Mouse (Mus musculus) brown adipose tissue, adult 24 weeks (tissue): Measurements from ENCODE around the gene Lime1. TPM values are rescaled to one million over a fixed set of nuclear protein-coding genes. Genes with fewer than 3 reads are reported as not detected.

Source experiments
- H3K27ac ChIP-seq: fragments of 200-500 bp; replicated peaks from 2 replicates; pipeline ENCODE4 v1.5.1; 2012; ENCODE audit warnings: low read depth, mild to moderate bottlenecking, low read length
- H3K4me1 ChIP-seq: fragments of 200-500 bp; 2 replicates; pipeline ENCODE4 v1.6.1; 2012; ENCODE audit warnings: low read length, mixed read lengths; ENCODE audit not compliant: control insufficient read depth, insufficient read depth, insufficient read length
- H3K4me3 ChIP-seq: fragments of 200-500 bp; 2 replicates; pipeline ENCODE4 v1.5.1; 2012; ENCODE audit warnings: low read depth, mild to moderate bottlenecking, low read length, moderate library complexity; ENCODE audit not compliant: insufficient read depth
- polyA plus RNA-seq: library from polyadenylated mRNA; stranded (reverse); fragments of >200 nt; gene quantifications from 2 replicates; pipeline ENCODE4 v1.2.4, GENCODE M21; 2012; ENCODE audit not compliant: missing spikeins, insufficient read depth, insufficient read length

The Lime1 gene
- 3.0 and 6.1 TPM in 2 replicates for polyA plus RNA-seq

DNA sequence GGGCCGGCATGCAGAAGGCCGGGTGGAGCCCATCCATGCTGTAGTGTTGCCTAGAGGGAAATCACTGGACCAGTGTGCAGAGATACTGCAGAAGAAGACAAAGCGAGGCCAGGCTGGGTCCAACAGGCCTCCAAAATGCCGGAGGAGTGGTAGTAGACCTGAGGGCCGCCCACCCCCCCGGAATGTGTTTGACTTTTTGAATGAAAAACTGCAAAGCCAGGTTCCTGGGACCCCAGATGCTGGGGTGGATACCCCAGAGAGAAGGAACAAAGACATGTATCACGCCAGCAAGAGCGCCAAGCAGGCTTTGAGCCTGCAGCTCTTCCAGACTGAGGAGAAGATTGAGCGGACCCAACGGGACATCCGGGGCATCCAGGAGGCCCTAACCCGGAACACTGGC lies at the start of gene Lime1:
Lime1 (plus strand) TSS at position 301 of the 400 bp plus-strand sequence.
- Histone ChIP-seq H3K4me1 (no peaks in the 10 kb centered on the region; the same call in 1 of the 2 replicates), H3K27ac (no peak within 1 kb of the TSS), H3K4me3 (no peak within 1 kb of the TSS)

GRCm38 (mm10) chr2:181332542-181332941 lies 47.3 kb upstream of the Lime1 start:
- no peak overlapping the region for H3K27ac ChIP-seq
- no peak overlapping the region for H3K4me3 ChIP-seq
- no peaks in the 10 kb centered on the region for H3K4me1 ChIP-seq

- H3K4me3 ChIP-seq = no peak overlapping the region
- no peaks in the 10 kb centered on the region for H3K4me1 ChIP-seq
- H3K27ac ChIP-seq = no peak overlapping the region
Observed at GRCm38 (mm10) chr2:181334023-181334422, 45.9 kb upstream of the Lime1 start.

GRCm38 (mm10) chr2:181340426-181340825 lies 39.5 kb upstream of the Lime1 start:
- Histone ChIP-seq H3K27ac (no peak overlapping the region), H3K4me3 (no peak overlapping the region), H3K4me1 (no peaks in the 10 kb centered on the region)

GRCm38 (mm10) chr2:181342766-181343165 lies 37.1 kb upstream of the Lime1 start:
- Histone ChIP-seq H3K4me1 (no peaks in the 10 kb centered on the region), H3K27ac (no peak overlapping the region), H3K4me3 (no peak overlapping the region)

DNA sequence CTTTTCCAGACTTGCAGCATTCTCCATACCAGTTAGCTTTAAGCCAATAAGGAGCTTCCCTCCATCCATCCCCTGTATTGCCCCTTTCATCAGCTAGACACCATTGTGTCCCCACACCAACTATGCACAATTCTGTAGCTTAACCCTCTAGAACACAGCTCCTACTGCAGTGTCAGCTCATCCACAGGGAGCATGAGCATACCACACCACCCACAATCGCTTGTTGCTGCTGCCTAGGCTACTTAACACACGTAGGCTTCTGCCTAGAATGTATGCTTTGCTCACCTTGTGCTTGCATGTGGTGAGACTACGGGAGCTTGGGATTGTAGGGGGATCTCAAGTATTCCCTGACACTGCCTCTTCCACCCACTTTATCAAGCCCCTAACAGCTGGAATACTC lies 23.1 kb upstream of the Lime1 start:
- Histone ChIP-seq H3K27ac (no peak overlapping the region), H3K4me1 (no peaks in the 10 kb centered on the region), H3K4me3 (no peak overlapping the region)

GRCm38 (mm10) chr2:181363946-181364345 lies 15.9 kb upstream of the Lime1 start:
- no peak overlapping the region for H3K27ac ChIP-seq
- H3K4me1 ChIP-seq = peaks cover 8% of the 10 kb centered on the region
- H3K4me3 ChIP-seq = peak overlapping the region; percentile 86

GRCm38 (mm10) chr2:181364487-181364859 lies 15.4 kb upstream of the Lime1 start:
- peak overlapping the region; percentile 86 for H3K4me3 ChIP-seq
- peaks cover 8% of the 10 kb centered on the region for H3K4me1 ChIP-seq
- H3K27ac ChIP-seq = peak overlapping the region; percentile 87

DNA sequence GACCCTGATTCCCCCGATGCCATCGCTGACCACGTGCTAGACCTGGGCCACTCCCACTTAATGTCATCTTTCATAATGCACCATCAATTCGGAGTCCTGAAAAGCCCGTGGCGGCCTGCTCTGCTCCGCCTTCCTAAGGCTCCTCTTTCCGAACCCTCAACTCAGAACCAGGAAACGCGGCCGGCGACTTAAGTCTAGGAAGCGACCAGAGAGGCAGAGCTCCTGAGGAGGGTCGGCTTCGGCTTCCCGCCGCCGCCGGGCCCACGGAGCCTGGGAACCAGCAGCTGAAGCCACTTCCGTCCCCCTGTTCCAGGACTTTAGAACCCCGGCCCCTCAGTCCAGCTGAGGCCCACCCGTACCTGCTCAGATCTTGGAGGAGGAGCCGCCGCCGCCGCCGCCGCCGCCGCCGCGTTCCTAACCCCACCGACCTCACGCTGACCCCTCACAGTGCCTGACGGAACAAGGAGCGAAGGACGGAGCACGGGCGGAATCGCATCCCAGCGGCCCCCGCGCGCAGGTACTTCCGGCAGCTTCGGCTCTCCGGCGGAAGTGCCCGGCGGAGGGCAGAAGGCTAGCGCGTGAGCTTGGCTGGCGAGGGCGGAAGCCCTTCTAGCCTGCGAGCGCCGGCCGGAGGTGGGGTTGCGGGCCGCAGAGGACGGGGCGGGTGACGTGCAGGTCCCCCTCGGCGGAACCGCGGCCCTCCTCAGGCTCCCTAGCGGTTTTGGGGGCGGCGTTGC lies 14.8 kb upstream of the Lime1 start, which contains the start of the genes Zgpat and Arfrp1:
Zgpat (plus strand) TSS at position 69 of the 737 bp plus-strand sequence.
Arfrp1 (minus strand) TSS at position 545 of the 737 bp plus-strand sequence.
- H3K27ac ChIP-seq = peak within 1 kb of the TSS; percentile 87
- peak within 1 kb of the TSS; percentile 86 for H3K4me3 ChIP-seq
- peaks cover 8% of the 10 kb centered on the region for H3K4me1 ChIP-seq

- H3K4me1 ChIP-seq = peaks cover 8% of the 10 kb centered on the region
- H3K4me3 ChIP-seq = peak overlapping the region; percentile 86
- peak overlapping the region; percentile 83 for H3K27ac ChIP-seq
Observed at GRCm38 (mm10) chr2:181365655-181366075, 14.2 kb upstream of the Lime1 start.

DNA sequence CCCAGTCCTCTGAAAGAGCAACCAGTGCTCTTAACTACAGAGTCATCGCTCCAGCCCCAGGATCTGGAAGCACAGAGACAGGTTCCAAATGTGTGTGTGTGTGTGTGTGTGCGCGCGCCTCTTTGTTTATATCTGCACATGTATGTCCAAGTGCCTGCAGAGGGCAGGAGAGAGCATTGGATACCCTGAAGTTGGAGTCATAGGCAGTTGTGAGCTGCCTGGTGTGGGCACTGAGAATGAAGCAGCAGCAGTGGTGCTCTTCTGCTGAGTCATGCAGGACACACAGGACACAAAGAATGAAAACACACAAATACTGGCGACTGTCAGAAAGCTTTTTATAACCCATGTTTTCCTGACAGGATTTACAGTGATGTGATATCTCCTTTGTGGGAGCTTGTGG lies 9.9 kb upstream of the Lime1 start:
- H3K27ac ChIP-seq = no peak overlapping the region
- H3K4me1 ChIP-seq = peaks cover 10% of the 10 kb centered on the region
- no peak overlapping the region for H3K4me3 ChIP-seq

- Histone ChIP-seq H3K27ac (no peak overlapping the region), H3K4me3 (no peak overlapping the region), H3K4me1 (peaks cover 2% of the 10 kb centered on the region; the same call in 1 of the 2 replicates)
Observed at GRCm38 (mm10) chr2:181375787-181376186, 4.1 kb upstream of the Lime1 start.

DNA sequence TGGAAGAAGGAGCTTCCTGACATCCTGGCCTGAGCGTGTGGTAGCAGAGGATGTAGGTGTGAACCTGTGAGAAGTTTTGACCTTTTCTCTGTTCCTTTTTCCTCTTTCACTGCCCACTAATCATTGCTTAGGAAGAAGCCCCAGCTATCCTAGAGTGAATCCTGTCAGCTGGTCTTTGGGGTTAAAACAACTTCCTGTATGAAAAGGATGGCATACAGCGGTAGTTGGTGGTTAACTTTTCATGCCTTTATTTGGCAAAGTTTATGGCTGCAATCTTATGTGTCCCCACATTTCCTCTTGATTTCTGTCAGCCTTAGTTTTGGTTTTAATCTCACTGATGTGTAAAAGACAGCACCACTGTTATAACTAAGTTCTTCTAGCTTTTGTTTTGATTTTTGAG lies 2.6 kb upstream of the Lime1 start:
- H3K27ac ChIP-seq = no peak overlapping the region
- no peak overlapping the region for H3K4me3 ChIP-seq
- H3K4me1 ChIP-seq = peaks cover 2% of the 10 kb centered on the region; the same call in 1 of the 2 replicates

GRCm38 (mm10) chr2:181378701-181379100 lies 1.2 kb upstream of the Lime1 start:
- H3K4me1 ChIP-seq = peaks cover 2% of the 10 kb centered on the region; the same call in 1 of the 2 replicates
- H3K27ac ChIP-seq = no peak overlapping the region
- H3K4me3 ChIP-seq = no peak overlapping the region

DNA sequence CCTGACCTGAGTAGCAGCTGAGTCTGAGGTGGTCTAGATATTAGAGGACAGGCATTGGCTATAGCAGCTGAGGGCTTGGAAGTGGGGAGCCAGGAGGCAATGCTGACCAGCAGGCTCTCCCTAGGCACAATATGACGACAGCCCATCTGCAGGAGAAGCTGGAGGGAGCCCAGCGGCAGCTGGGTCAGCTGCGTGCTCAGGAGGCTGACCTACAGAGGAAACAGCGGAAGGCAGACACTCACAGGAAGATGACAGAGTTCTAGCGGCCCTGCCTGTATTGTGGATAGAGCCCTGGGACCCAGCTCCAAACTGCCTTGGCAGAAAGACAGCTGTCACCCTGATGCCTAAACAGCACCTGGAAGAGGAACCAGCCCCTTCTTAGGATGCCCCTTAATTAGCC lies 373 bp downstream of the Lime1 start:
- H3K27ac ChIP-seq = no peak overlapping the region

DNA sequence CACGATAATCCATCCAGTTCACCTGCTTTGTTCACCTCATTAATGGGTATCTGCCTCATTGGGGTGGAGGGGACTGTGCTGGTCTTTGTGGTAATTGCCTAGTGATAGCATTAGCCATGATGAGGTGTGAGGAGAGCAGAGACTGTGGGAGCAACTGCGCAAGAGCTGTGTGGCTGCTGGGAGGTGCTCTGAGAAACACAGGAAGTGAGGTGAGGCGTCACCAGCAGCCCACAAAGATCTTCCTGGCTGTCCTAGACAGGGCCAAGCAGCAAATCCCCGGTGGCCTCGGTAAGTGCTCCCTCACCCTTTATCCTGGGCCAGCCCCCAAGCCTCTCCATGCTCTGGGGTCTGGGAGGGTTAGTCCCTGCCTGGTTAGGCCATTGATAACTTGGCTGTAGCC lies 1.2 kb downstream of the Lime1 start:
- no peaks in the 10 kb centered on the region; the same call in 1 of the 2 replicates for H3K4me1 ChIP-seq
- no peak overlapping the region for H3K27ac ChIP-seq
- H3K4me3 ChIP-seq = no peak overlapping the region

More for the DNA sequence above, 373 bp downstream of the Lime1 start:
- Histone ChIP-seq H3K4me3 (no peak overlapping the region), H3K4me1 (no peaks in the 10 kb centered on the region; the same call in 1 of the 2 replicates)
